Mouse (Mus musculus): ENCODE results near the gene 1700010B08Rik. TPM values are rescaled to one million over a fixed set of nuclear protein-coding genes. Genes with fewer than 3 reads are reported as not detected.
A peak's percentile ranks its signal among the peaks of the same experiment; 100 is the strongest.

Gene 1700010B08Rik
- polyA plus RNA-seq, 1 experiment from 2014 or later = not detected

DNA sequence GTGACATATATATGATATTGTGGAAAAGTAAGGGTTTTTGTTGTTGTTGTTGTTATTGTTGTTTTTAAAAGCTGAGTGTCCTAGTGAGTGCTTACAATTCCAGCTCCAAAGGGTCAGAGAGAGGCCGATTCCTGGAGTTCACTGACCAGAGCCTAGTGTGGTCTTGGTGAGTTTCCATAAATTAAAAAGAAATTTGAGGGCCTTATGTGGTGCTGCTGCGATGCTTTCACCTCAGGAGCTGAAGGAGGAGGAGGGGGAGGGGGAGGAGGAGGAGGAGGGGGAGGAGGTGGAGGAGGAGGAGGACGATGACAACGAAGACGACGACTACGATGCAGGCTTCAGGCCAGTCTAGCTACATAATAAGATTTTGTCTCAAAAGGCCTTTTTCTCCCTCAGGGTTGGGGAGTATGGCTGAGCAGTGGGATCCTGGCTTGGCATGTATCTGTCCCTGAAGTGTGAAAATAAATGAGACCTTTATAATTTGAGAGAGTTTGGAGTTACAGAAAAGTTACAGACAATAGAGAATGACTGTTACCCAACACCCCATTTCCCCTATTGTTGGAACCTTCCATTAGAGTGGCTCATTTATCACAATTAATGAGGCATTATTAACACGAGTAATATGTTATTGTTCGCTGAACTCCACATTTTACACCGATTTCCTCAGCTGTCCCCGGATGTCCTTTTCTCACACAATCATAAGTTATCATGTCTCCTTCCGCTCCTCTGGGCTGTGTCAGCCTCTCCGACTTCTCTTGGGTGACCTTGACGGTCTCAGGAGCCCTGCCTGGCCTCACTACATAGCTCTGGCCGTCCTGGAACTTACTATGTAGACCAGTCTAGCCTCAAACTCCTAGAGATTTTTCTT lies 6.0 kb downstream of the 1700010B08Rik start:
- no peaks in the 10 kb centered on the region for H3K9me3 ChIP-seq
- 33% methylated on average over 15 of the region's 15 CpGs for WGBS
- no peak overlapping the region for H3K4me2 ChIP-seq
- H3K4me1 ChIP-seq (replicated peaks) = peaks cover 6% of the 10 kb centered on the region
- H3K36me3 ChIP-seq = no peaks in the 10 kb centered on the region
- ATAC-seq (ENCODE audit: low FRiP score) = no peak
- H3K27ac ChIP-seq = no peak overlapping the region
- H3K27me3 ChIP-seq = no peaks in the 10 kb centered on the region
- no peak overlapping the region for H3K4me3 ChIP-seq
- no peak overlapping the region for H3K9ac ChIP-seq

DNA sequence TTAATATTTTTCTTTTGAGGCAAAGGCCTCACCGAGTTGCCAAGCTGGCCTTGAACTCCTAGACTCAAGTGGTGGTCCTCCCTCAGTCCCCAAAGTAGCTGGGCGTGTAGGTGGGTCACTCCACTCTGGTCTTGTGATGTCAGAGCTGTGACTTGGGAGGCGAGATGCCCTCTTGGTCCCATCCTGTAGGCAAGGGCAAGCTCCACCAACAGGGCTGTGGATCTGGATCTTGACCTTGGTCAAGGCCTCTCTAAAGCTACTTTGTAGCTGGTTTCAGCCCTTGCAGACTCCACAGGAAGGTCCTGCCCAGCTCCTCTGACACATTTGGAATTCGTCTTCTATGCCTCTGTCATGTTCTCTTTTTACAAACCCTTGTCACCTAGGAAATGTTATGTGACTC lies 6.6 kb downstream of the 1700010B08Rik start:
- ATAC-seq (ENCODE audit: low FRiP score) = no peak
- H3K4me1 ChIP-seq (replicated peaks) = peaks cover 13% of the 10 kb centered on the region

DNA sequence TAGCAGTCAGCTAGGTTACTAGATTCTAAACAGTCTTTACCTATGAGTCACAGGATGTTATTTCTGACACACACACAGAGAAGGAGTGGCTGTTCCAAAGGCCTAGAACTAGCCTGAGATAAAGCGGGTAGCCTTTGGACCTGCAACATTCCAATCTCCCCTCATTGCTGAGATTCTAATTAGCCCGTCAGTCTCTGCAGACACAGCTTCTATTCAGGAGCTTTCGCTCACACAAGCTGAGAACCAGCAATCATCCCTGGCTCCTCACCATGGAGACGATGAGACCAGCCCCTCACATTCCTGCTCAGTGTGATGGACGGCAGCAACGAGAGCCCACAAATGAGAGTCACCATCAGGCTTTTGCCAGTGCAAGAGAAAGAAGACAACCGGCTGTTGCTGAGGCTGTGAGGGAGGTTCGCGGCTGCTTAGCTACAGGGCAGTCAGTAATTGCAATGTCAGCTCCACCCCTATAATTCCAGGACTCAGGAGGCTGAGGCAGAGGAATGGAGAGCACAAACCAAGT lies 11.3 kb downstream of the 1700010B08Rik start:
- ATAC-seq (ENCODE audit: low FRiP score) = peak; percentile 79
- H3K9me3 ChIP-seq = no peaks in the 10 kb centered on the region
- H3K9ac ChIP-seq = no peak overlapping the region
- H3K27ac ChIP-seq = peak overlapping the region; percentile 53
- WGBS = 3% methylated on average over 9 of the region's 9 CpGs
- H3K27me3 ChIP-seq = no peaks in the 10 kb centered on the region
- H3K4me1 ChIP-seq (replicated peaks) = peaks cover 24% of the 10 kb centered on the region
- no peaks in the 10 kb centered on the region for H3K36me3 ChIP-seq
- no peak overlapping the region for H3K4me3 ChIP-seq
- H3K4me2 ChIP-seq = peak overlapping the region; percentile 11; the same call in 1 of the 2 replicates

More for the DNA sequence above, 6.6 kb downstream of the 1700010B08Rik start:
- H3K27me3 ChIP-seq = no peaks in the 10 kb centered on the region
- no peak overlapping the region for H3K4me2 ChIP-seq
- WGBS = 78% methylated on average over 4 of the region's 4 CpGs
- no peak overlapping the region for H3K27ac ChIP-seq
- H3K9ac ChIP-seq = no peak overlapping the region
- H3K4me3 ChIP-seq = no peak overlapping the region
- no peaks in the 10 kb centered on the region for H3K9me3 ChIP-seq
- no peaks in the 10 kb centered on the region for H3K36me3 ChIP-seq

DNA sequence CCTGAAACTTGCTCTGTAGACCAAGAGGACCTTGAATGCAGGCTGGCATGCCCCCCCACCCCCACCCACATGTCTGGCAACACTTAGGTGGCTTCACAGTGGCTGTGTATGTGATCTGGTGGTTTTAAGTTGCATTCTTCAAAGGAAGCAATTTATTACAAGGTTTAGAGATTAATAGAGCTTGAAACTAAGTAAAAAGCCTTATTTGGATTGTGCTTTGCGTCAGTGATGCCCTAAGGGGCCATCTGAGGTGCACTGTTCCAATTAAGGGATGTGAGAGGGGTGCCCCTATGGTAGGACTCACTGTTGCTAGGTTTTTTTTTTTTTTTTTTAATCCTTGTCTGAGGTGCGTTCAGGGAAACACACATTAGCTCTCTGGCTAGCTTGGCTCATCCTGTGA lies 15.2 kb downstream of the 1700010B08Rik start:
- no peak overlapping the region for H3K4me2 ChIP-seq
- 58% methylated on average over 2 of the region's 2 CpGs for WGBS
- H3K9me3 ChIP-seq = no peaks in the 10 kb centered on the region
- 0 out of 2 replicates have a peak, but pooled peaks cover 5% of the 10 kb centered on the region for H3K36me3 ChIP-seq
- H3K9ac ChIP-seq = no peak overlapping the region
- no peak for ATAC-seq (ENCODE audit: low FRiP score)
- H3K4me3 ChIP-seq = no peak overlapping the region
- H3K4me1 ChIP-seq (replicated peaks) = peaks cover 40% of the 10 kb centered on the region
- no peaks in the 10 kb centered on the region for H3K27me3 ChIP-seq
- no peak overlapping the region for H3K27ac ChIP-seq

DNA sequence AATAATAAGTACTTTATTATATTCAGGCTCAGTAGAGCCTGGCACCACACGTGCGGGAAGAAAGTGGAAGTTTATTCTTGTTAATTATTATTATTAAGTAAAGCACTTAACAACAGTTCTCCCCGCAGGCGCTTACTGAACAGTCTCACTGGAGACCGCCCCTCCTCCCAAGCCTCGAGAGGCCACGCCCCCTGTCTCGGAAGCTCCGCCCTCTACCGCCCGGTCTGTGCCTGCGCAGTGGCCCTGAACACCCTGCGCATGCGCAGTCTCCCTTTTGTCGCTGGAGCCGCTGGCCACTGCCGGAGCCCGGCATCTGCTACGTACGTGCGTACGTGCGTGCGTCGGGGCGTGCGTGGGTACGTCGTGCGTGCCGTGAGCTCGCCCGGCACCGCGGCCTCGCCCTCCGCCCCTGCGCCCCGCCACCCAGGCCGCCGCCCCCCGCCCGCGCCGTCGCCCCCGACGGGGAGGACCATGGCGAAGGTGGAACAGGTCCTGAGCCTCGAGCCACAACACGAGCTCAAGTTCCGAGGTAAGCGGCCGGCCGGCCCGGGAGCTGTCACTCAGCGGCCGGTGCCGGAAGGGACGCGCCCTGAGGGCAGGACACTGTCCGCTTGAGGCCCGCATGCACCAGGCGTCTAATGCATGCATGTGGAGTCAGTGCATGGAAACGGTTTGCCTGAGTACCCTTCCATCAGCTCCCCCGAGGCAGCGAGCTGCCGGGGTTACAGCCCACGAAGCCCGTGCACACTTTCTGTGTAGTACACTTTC lies 18.2 kb downstream of the 1700010B08Rik start, which contains the start of gene Vapb:
TSS of gene Vapb (plus strand) at position 290 of the 768 bp plus-strand sequence.
- Histone ChIP-seq H3K4me2 (peak within 1 kb of the TSS; percentile 76), H3K4me1 (replicated peaks) (peaks cover 39% of the 10 kb centered on the region), H3K36me3 (0 out of 2 replicates have a peak, but pooled peaks cover 5% of the 10 kb centered on the region), H3K27me3 (no peaks in the 10 kb centered on the region), H3K9ac (peak within 1 kb of the TSS; percentile 88), H3K9me3 (no peaks in the 10 kb centered on the region), H3K27ac (peak within 1 kb of the TSS; percentile 84), H3K4me3 (peak within 1 kb of the TSS; percentile 73)
- ATAC-seq (ENCODE audit: low FRiP score) = peak; percentile 95
- under 1% methylated on average over 70 of the region's 70 CpGs for WGBS

DNA sequence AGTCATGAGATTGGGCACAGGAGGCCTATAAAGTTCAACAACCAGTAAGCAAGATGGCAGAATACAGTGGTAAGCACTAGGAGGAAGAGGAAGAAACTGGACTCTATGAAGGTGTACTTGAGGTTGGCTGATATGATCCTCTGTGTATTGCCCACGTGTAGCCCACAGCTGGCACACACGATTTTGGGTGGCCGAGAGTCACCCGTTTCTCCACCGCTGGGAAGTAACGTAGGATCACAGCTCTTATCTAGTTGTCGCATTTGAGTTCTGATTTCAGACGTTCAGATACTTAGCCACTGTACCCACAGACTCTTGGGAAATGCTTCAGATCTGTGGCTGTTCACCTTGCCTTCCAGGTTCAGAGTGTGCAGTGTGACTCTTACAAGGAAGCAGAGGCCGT lies 19.0 kb downstream of the 1700010B08Rik start:
- Histone ChIP-seq H3K36me3 (0 out of 2 replicates have a peak, but pooled peaks cover 5% of the 10 kb centered on the region), H3K9ac (peak overlapping the region; percentile 88), H3K4me2 (peak overlapping the region; percentile 76), H3K27ac (no peak overlapping the region), H3K4me1 (replicated peaks) (peaks cover 46% of the 10 kb centered on the region), H3K9me3 (no peaks in the 10 kb centered on the region), H3K4me3 (peak overlapping the region; percentile 73), H3K27me3 (no peaks in the 10 kb centered on the region)
- WGBS = 89% methylated on average over 9 of the region's 9 CpGs
- ATAC-seq (ENCODE audit: low FRiP score) = no peak

DNA sequence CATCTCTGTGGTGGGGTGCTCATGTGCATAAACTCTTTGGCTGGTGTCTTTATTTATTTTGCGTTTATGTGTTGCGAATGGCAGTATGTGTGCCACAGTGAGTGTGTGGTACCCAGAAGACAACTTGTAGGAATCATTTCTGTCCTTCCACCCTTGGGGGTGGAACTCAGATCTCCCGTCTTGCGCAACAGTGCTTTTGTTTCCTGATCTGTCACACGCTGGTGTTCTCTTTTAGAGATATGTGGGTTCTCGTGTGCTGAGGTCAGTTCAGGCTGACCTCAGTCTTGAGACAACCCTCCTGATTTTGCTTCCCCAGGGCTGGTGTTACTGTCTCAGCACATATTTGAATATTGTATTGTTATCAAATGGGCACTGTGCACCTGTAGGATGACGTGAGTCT lies 19.9 kb downstream of the 1700010B08Rik start:
- Histone ChIP-seq H3K4me1 (replicated peaks) (peaks cover 44% of the 10 kb centered on the region), H3K36me3 (0 out of 2 replicates have a peak, but pooled peaks cover 5% of the 10 kb centered on the region), H3K4me3 (no peak overlapping the region), H3K9ac (no peak overlapping the region), H3K4me2 (no peak overlapping the region; the same call in 1 of the 2 replicates), H3K27me3 (no peaks in the 10 kb centered on the region), H3K9me3 (no peaks in the 10 kb centered on the region), H3K27ac (no peak overlapping the region)
- WGBS = 91% methylated on average over 7 of the region's 7 CpGs
- no peak for ATAC-seq (ENCODE audit: low FRiP score)

DNA sequence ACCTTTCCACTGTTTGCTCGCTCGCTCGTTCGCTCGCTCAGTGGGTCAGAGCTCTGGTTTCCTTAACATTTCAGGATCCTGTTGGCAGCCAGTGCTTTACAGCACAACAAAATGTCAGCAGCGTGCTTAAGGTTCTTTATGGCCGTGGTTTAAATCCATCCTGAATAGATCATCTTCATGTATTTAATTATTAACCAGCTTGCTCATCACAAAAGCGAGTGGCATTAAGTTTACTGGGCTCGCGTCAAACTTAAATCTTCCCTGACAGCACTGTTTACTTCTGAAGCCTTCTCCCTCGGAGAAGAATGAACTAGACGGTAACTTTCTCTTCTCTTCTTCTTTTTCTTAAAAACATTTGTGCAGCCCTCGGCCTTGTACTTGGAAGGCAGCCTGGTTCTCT lies 22.9 kb downstream of the 1700010B08Rik start:
- Histone ChIP-seq H3K27ac (no peak overlapping the region), H3K36me3 (peaks cover 18% of the 10 kb centered on the region), H3K4me1 (replicated peaks) (peaks cover 44% of the 10 kb centered on the region), H3K4me2 (no peak overlapping the region), H3K27me3 (no peaks in the 10 kb centered on the region), H3K9ac (no peak overlapping the region), H3K4me3 (no peak overlapping the region), H3K9me3 (peaks cover 4% of the 10 kb centered on the region; the same call in 1 of the 2 replicates)
- ATAC-seq (ENCODE audit: low FRiP score) = no peak
- WGBS = 64% methylated on average over 13 of the region's 13 CpGs

DNA sequence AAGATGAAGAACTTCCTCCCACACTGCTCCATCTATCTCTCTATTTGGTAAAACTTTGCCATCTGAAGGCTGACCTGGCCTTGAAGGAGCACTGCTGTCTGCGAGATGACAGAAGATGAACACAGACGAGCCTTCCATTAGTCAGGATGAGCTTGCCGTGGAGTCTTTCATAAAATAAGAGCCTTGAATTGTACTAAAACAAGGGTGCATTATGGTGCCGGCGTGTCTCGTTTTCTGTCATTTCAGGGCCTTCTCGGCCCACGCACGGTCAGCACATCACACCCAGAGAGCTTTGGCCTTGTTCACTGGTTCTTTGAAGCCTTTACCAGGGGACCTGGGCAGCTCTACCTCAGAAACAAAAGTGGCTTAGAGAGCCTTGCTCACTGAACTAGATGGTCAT lies 23.5 kb downstream of the 1700010B08Rik start:
- peaks cover 7% of the 10 kb centered on the region; the same call in 1 of the 2 replicates for H3K9me3 ChIP-seq
- H3K9ac ChIP-seq = no peak overlapping the region
- H3K4me3 ChIP-seq = no peak overlapping the region
- H3K27me3 ChIP-seq = no peaks in the 10 kb centered on the region
- H3K27ac ChIP-seq = no peak overlapping the region
- H3K4me2 ChIP-seq = no peak overlapping the region
- peaks cover 22% of the 10 kb centered on the region for H3K36me3 ChIP-seq
- no peak for ATAC-seq (ENCODE audit: low FRiP score)
- 72% methylated on average over 9 of the region's 9 CpGs for WGBS
- H3K4me1 ChIP-seq (replicated peaks) = peaks cover 44% of the 10 kb centered on the region

DNA sequence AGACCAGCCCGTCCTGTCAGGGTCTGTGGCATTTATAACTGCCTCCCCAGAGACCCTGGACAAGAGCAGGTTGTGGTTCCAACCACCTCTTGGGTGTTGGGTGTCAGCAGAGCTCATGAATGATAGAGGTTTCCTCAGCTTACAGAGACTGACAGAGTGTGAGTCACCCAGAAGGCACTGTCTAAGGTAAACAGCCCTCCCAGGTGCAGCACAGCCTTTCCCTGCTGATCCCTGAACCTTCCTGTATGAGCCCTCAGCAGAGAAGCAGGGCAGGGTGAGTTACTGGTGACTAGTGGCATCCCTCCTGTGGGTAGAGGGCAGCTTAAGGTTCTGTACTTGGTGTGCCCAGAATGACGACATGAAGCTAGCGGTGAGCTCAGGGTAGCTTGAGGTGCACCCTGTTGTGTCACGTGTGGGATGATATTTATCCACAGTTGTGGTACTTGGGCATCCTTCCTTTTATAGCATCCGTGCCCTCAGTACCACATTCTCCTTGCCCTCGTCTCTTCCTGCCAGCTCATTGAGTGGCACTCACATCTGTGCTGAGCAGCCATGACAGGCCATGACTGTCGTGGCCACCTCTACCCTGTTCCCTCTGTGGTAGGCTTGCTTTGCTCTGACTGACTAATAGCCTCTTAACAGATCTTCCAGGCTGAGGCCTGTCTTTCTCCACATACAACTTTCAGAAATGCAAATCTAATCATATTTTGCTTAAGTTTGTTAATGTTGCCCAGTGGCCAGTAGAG lies 25.0 kb downstream of the 1700010B08Rik start:
- 92% methylated on average over 7 of the region's 7 CpGs for whole genome bisulfite sequencing
- ATAC-seq (ENCODE audit: low FRiP score) = no peak
- Histone ChIP-seq H3K36me3 (peaks cover 17% of the 10 kb centered on the region), H3K9me3 (peaks cover 7% of the 10 kb centered on the region; the same call in 1 of the 2 replicates), H3K9ac (no peak overlapping the region), H3K27ac (no peak overlapping the region), H3K4me1 (replicated peaks) (peaks cover 29% of the 10 kb centered on the region), H3K4me2 (no peak overlapping the region), H3K27me3 (no peaks in the 10 kb centered on the region), H3K4me3 (no peak overlapping the region)

DNA sequence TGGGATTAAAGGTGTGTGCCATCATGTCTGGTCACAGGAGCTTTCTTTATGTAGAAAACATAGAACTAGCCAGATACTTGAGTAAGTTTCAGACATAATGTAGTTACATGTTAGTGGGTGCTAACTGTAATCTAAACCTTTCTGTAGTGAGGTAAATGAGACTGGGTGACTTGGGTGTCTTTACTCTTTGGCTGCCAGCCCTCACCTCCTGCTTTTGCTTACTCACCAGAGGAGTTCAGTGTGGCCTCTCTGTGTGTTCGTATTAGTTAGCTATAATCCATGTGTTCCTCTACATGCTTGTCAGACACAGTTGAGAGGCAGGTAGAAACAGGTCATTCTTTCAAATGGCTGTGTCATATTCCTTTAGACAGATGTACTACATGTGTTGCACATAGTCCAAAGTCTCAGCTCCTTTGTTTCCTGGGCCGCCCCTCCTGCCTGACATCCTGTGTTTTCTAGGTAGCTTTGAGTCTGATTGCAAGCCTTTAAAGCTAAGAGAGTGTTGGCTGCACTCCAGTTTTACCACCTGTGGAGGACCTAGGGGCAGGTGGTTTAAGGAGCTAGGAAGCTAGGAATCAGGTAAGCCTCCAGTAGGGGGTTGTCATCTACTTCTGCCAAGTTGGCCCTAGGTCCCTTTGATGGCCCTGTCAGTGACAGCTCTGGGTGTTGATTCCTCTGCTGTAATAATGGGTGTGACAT lies 29.9 kb downstream of the 1700010B08Rik start:
- Histone ChIP-seq H3K4me2 (no peak overlapping the region), H3K9me3 (peaks cover 7% of the 10 kb centered on the region; the same call in 1 of the 2 replicates), H3K9ac (no peak overlapping the region), H3K27me3 (no peaks in the 10 kb centered on the region), H3K36me3 (peaks cover 20% of the 10 kb centered on the region), H3K27ac (no peak overlapping the region), H3K4me1 (replicated peaks) (peaks cover 7% of the 10 kb centered on the region; the same call in 1 of the 2 replicates), H3K4me3 (no peak overlapping the region)
- 94% methylated on average over 2 of the region's 2 CpGs for WGBS
- no peak for ATAC-seq (ENCODE audit: low FRiP score)
